Mouse (Mus musculus) spleen, adult 2 months (tissue): ENCODE results near the gene Abraxas1.

Source experiments
- CTCF ChIP-seq: fragments of 200-500 bp; IDR thresholded peaks from 2 replicates; pipeline ENCODE4 v1.5.1; 2011; ENCODE audit warnings: mild to moderate bottlenecking, inconsistent platforms; ENCODE audit not compliant: insufficient read depth, insufficient read length, insufficient replicate concordance; ENCODE audit errors: extremely low read depth
- POLR2A ChIP-seq: fragments of 200-500 bp; IDR thresholded peaks from 2 replicates; pipeline ENCODE4 v1.6.1; 2011; ENCODE audit warnings: low read depth, low read length, inconsistent platforms

DNA sequence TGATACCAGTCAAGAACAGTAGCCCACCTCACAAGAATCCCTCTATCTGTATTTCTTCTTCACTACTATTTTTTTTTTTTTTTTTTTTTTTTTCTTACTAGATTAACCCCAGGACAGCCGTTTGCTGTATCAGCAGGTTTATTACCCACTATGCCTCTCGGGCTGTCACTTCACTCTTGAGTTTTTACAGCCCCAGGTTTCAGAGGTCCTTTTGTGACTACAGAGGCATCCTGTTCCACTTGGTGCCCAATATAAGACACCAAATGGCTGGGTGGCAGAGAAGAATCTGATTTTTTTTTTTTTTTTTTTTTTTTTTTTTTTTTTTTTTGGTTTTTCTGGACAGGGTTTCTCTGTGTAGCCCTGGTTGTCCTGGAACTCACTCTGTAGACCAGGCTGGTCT, 26.4 kb upstream of the Abraxas1 start:
- TF ChIP-seq POLR2A (no peak), CTCF (no peak)
